Mouse (Mus musculus) CH12.LX (cell line): Measurements from ENCODE around the gene Ttll11. TPM values are rescaled to one million over a fixed set of nuclear protein-coding genes. Genes with fewer than 3 reads are reported as not detected.
A peak's percentile ranks its signal among the peaks of the same experiment; 100 is the strongest.

Experiments
- DNase-seq: peaks from one replicate; pipeline ENCODE4 v3.0.0-alpha.2; 2013; ENCODE audit errors: extremely low read depth
- H3K27ac ChIP-seq: 2 replicates; pipeline ENCODE4 v1.5.1; 2012; ENCODE audit warnings: low read depth, mild to moderate bottlenecking, control low read depth, moderate library complexity; ENCODE audit not compliant: insufficient read depth
- H3K27me3 ChIP-seq: replicated peaks from 2 replicates; pipeline ENCODE3; 2012; ENCODE audit warnings: inconsistent platforms
- H3K36me3 ChIP-seq, 2 experiments: replicated peaks in 1 of 2; 2 replicates each; pipeline versions ENCODE3 to v1.6.1; 2012; ENCODE audit warnings: inconsistent platforms in 1 of 2, low read length in 1 of 2, mild to moderate bottlenecking in 1 of 2, mixed read lengths in 1 of 2, moderate library complexity in 1 of 2; ENCODE audit not compliant: control insufficient read depth in 1 of 2, insufficient read depth in 1 of 2
- H3K4me1 ChIP-seq, 2 experiments: 2 replicates each; pipeline ENCODE4 v1.6.1; 2012; ENCODE audit warnings: inconsistent platforms in 1 of 2, moderate library complexity in 1 of 2; ENCODE audit not compliant: insufficient read depth in 2 of 2, control insufficient read depth in 1 of 2
- H3K4me2 ChIP-seq: 2 replicates; pipeline ENCODE4 v1.6.1; 2012; ENCODE audit warnings: low read depth, mild to moderate bottlenecking, control low read depth; ENCODE audit not compliant: poor library complexity, insufficient read depth, severe bottlenecking
- H3K4me3 ChIP-seq, 3 experiments: fragments of 150-350 bp in 1 of 3; sonication (generic) in 1 of 3; replicated peaks in 1 of 3; 2 replicates each; pipeline versions ENCODE3 to v1.5.1; 2011 to 2012; ENCODE audit warnings: low read depth in 2 of 3, low read length in 2 of 3, mild to moderate bottlenecking in 2 of 3, moderate library complexity in 2 of 3, control low read depth in 1 of 3, improper control_type of control experiment in 1 of 3, inconsistent platforms in 1 of 3, mixed read lengths in 1 of 3; ENCODE audit not compliant: poor library complexity in 1 of 3
- H3K79me2 ChIP-seq: replicated peaks from 2 replicates; pipeline ENCODE4 v1.6.1; 2012; ENCODE audit warnings: mild to moderate bottlenecking, moderate library complexity; ENCODE audit not compliant: control insufficient read depth, poor library complexity, insufficient read depth, severe bottlenecking; ENCODE audit errors: extremely low read depth
- H3K9ac ChIP-seq: 2 replicates; pipeline ENCODE4 v1.6.1; 2012; ENCODE audit warnings: low read depth, mild to moderate bottlenecking, control low read depth, moderate library complexity; ENCODE audit not compliant: insufficient read depth
- H3K9me3 ChIP-seq: replicated peaks from 2 replicates; pipeline ENCODE3; 2012; ENCODE audit warnings: low read length, inconsistent platforms, mixed read lengths
- BHLHE40 ChIP-seq: IDR thresholded peaks from 2 replicates; pipeline ENCODE4 v1.6.1; 2011; ENCODE audit warnings: mild to moderate bottlenecking, low read depth, low read length, improper control_type of control experiment
- CHD1 ChIP-seq: IDR thresholded peaks from 2 replicates; pipeline ENCODE4 v1.6.1; 2012; ENCODE audit warnings: low read depth, low read length, improper control_type of control experiment, inconsistent platforms
- CHD2 ChIP-seq: IDR thresholded peaks from 2 replicates; pipeline ENCODE4 v1.6.1; 2011; ENCODE audit warnings: low read length, improper control_type of control experiment
- CTCF ChIP-seq, 2 experiments: IDR thresholded peaks in 1 of 2; conservative IDR thresholded peaks in 1 of 2; 2 replicates each; pipeline ENCODE4 v1.5.1; 2011 to 2012; ENCODE audit warnings: low read depth in 2 of 2, low read length in 2 of 2, improper control_type of control experiment in 1 of 2, inconsistent platforms in 1 of 2, mild to moderate bottlenecking in 1 of 2, moderate library complexity in 1 of 2
- ELF1 ChIP-seq: IDR thresholded peaks from 2 replicates; pipeline ENCODE4 v1.6.1; 2014; ENCODE audit warnings: low read depth, mild to moderate bottlenecking, inconsistent platforms, low read length, improper control_type of control experiment
- EP300 ChIP-seq: IDR thresholded peaks from 2 replicates; pipeline ENCODE4 v1.6.1; 2011; ENCODE audit warnings: low read length, improper control_type of control experiment
- ETS1 ChIP-seq: conservative IDR thresholded peaks from 2 replicates; pipeline ENCODE4 v1.6.1; 2012; ENCODE audit warnings: low read depth, mild to moderate bottlenecking, inconsistent platforms, low read length, improper control_type of control experiment, moderate library complexity
- GABPA ChIP-seq: IDR thresholded peaks from 2 replicates; pipeline ENCODE4 v1.6.1; 2012; ENCODE audit warnings: low read depth, low read length, improper control_type of control experiment, inconsistent platforms; ENCODE audit not compliant: insufficient replicate concordance
- HCFC1 ChIP-seq: IDR thresholded peaks from 2 replicates; pipeline ENCODE4 v1.6.1; 2012; ENCODE audit warnings: low read depth, mild to moderate bottlenecking, inconsistent platforms, low read length, improper control_type of control experiment
- JUN ChIP-seq: IDR thresholded peaks from 2 replicates; pipeline ENCODE4 v1.6.1; 2011; ENCODE audit warnings: low read depth, mild to moderate bottlenecking, low read length, improper control_type of control experiment, moderate library complexity; ENCODE audit not compliant: insufficient read depth
- JUND ChIP-seq: conservative IDR thresholded peaks from 2 replicates; pipeline ENCODE4 v1.6.1; 2011; ENCODE audit warnings: low read depth, low read length, improper control_type of control experiment
- KAT2A ChIP-seq: IDR thresholded peaks from 2 replicates; pipeline ENCODE4 v1.6.1; 2012; ENCODE audit warnings: low read length, improper control_type of control experiment, inconsistent platforms; ENCODE audit not compliant: insufficient replicate concordance
- MAFK ChIP-seq: IDR thresholded peaks from 2 replicates; pipeline ENCODE4 v1.6.1; 2011; ENCODE audit warnings: low read length, improper control_type of control experiment; ENCODE audit not compliant: insufficient replicate concordance
- MAX ChIP-seq: IDR thresholded peaks from 2 replicates; pipeline ENCODE4 v1.6.1; 2011; ENCODE audit warnings: low read length, improper control_type of control experiment
- MAZ ChIP-seq: IDR thresholded peaks from 2 replicates; pipeline ENCODE4 v1.6.1; 2012; ENCODE audit warnings: low read depth, mild to moderate bottlenecking, inconsistent platforms, low read length, improper control_type of control experiment, moderate library complexity
- MEF2A ChIP-seq: IDR thresholded peaks from 2 replicates; pipeline ENCODE4 v1.6.1; 2014; ENCODE audit warnings: low read depth, mild to moderate bottlenecking, inconsistent platforms, low read length, improper control_type of control experiment, borderline replicate concordance
- MXI1 ChIP-seq: IDR thresholded peaks from 2 replicates; pipeline ENCODE4 v1.6.1; 2011; ENCODE audit warnings: mild to moderate bottlenecking, low read depth, low read length, improper control_type of control experiment
- MYC ChIP-seq: IDR thresholded peaks from 2 replicates; pipeline ENCODE4 v1.6.1; 2011; ENCODE audit warnings: low read depth, mild to moderate bottlenecking, improper control_type of control experiment, low read length
- NELFE ChIP-seq: IDR thresholded peaks from 2 replicates; pipeline ENCODE4 v1.6.1; 2011; ENCODE audit warnings: low read depth, low read length, improper control_type of control experiment
- NRF1 ChIP-seq: IDR thresholded peaks from 2 replicates; pipeline ENCODE4 v1.6.1; 2014; ENCODE audit warnings: low read depth, mild to moderate bottlenecking, inconsistent platforms, low read length, improper control_type of control experiment, moderate library complexity
- POLR2AphosphoS2 ChIP-seq: IDR thresholded peaks from 2 replicates; pipeline ENCODE4 v1.6.1; 2011; ENCODE audit warnings: low read depth, low read length, improper control_type of control experiment
- RAD21 ChIP-seq: IDR thresholded peaks from 2 replicates; pipeline ENCODE4 v1.6.1; 2011; ENCODE audit warnings: low read depth, mild to moderate bottlenecking, low read length, improper control_type of control experiment, moderate library complexity
- RCOR1 ChIP-seq: conservative IDR thresholded peaks from 2 replicates; pipeline ENCODE4 v1.6.1; 2012; ENCODE audit warnings: low read depth, mild to moderate bottlenecking, inconsistent platforms, low read length, improper control_type of control experiment
- SIN3A ChIP-seq: IDR thresholded peaks from 2 replicates; pipeline ENCODE4 v1.6.1; 2012; ENCODE audit warnings: low read length, improper control_type of control experiment, inconsistent platforms
- SMC3 ChIP-seq: IDR thresholded peaks from 2 replicates; pipeline ENCODE4 v1.6.1; 2011; ENCODE audit warnings: low read depth, low read length, improper control_type of control experiment
- TBP ChIP-seq: conservative IDR thresholded peaks from 2 replicates; pipeline ENCODE4 v1.6.1; 2011; ENCODE audit warnings: low read depth, low read length, improper control_type of control experiment
- TCF12 ChIP-seq: IDR thresholded peaks from 2 replicates; pipeline ENCODE4 v1.6.1; 2014; ENCODE audit warnings: low read depth, mild to moderate bottlenecking, inconsistent platforms, low read length, improper control_type of control experiment
- UBTF ChIP-seq: IDR thresholded peaks from 2 replicates; pipeline ENCODE4 v1.6.1; 2012; ENCODE audit warnings: low read depth, mild to moderate bottlenecking, inconsistent platforms, low read length, improper control_type of control experiment, moderate library complexity
- USF1 ChIP-seq: IDR thresholded peaks from 2 replicates; pipeline ENCODE4 v1.6.1; 2014; ENCODE audit warnings: low read depth, mild to moderate bottlenecking, inconsistent platforms, low read length, improper control_type of control experiment
- ZKSCAN1 ChIP-seq: IDR thresholded peaks from 2 replicates; pipeline ENCODE4 v1.6.1; 2012; ENCODE audit warnings: low read depth, inconsistent platforms, low read length, improper control_type of control experiment, borderline replicate concordance
- ZMIZ1 ChIP-seq: IDR thresholded peaks from 2 replicates; pipeline ENCODE4 v1.6.1; 2012; ENCODE audit warnings: low read depth, mild to moderate bottlenecking, inconsistent platforms, low read length, improper control_type of control experiment
- dilution Hi-C: fragments of 300-500 bp; cut with MboI; formaldehyde crosslinking; loops from 2 replicates; pipeline ENCODE4 v1.14.3; 2020; ENCODE audit warnings: low sequenced_read_pairs; ENCODE audit not compliant: extremely low pct_unique_long_range_greater_than_20kb, extremely low pct_ligation_motif_present
- in situ Hi-C: fragments of 300-500 bp; cut with MboI; formaldehyde crosslinking; loops from 3 replicates; pipeline ENCODE4 v1.14.3; 2019; ENCODE audit warnings: low sequenced_read_pairs, low pct_ligation_motif_present, low pct_unique_long_range_greater_than_20kb, mixed read lengths
- polyA plus RNA-seq: library from polyadenylated mRNA; unstranded; fragments of >175 nt; gene quantifications from 2 replicates; pipeline ENCODE4 v1.2.1, GENCODE M21; 2012; ENCODE audit warnings: low read depth; ENCODE audit not compliant: insufficient read length
- total RNA-seq, 2 experiments: library from RNA; depleted of rRNA; stranded (reverse); fragments of 300-350 nt in 1 of 2; fragments of >200 nt in 1 of 2; gene quantifications; 2 replicates each; pipeline ENCODE4 v1.2.3; 2012 to 2014

Gene Ttll11
- total and polyA plus RNA-seq, 3 experiments: 0.04 to 0.31 (median 0.11) TPM

DNA sequence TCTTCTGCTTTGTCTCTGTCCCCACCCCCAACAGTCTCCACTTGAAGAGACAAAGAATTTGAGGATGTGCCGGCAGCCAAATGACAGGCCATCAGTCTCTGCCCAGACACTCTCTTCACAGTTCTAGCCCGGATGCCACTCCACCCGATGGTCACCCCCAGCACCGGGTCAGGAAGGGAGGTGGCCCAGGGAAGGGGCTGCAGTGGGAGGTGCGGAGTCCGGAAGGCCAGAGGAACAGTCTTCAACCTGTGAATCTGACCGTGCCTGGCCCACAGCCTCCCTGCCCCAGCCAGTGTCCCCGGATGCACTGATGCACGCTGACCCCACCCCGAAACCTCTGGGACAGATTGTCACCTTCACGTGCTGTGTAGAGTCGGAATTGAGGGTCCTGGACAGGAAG is 33.3 kb upstream of the Ttll11 start:
- Histone ChIP-seq H3K4me3 (no peak overlapping the region), H3K27me3 (peaks cover 20% of the 10 kb centered on the region), H3K9me3 (peaks cover 3% of the 10 kb centered on the region), H3K4me1 (peaks cover 6% of the 10 kb centered on the region in 2 experiments), H3K4me2 (no peak overlapping the region), H3K27ac (no peak overlapping the region), H3K36me3 (no peaks in the 10 kb centered on the region), H3K79me2 (no peaks in the 10 kb centered on the region), H3K9ac (no peak overlapping the region)
- dilution Hi-C loops (no loop called here), in situ Hi-C loops (loop anchor here (25.0 kb wide), 1 partner anchor 1324 kb away; the partner anchor contains the start of gene Olfr368)
- TF ChIP-seq CHD1: no peak
- TF ChIP-seq NRF1: no peak
- TF ChIP-seq GABPA: no peak
- no peak for TF ChIP-seq RCOR1
- TF ChIP-seq JUND: no peak
- TF ChIP-seq NELFE: no peak
- no peak for TF ChIP-seq USF1
- no peak for TF ChIP-seq TBP
- no peak for TF ChIP-seq MAZ
- no peak for TF ChIP-seq RAD21
- no peak for TF ChIP-seq CTCF (conservative IDR thresholded peaks at IDR 0.05 in 1 of 2, IDR thresholded peaks at IDR 0.05 in 1 of 2; ENCODE audit: low read depth in 2 of 2, low read length in 2 of 2)
- no peak for TF ChIP-seq MAX
- TF ChIP-seq ZKSCAN1: no peak
- no peak for TF ChIP-seq ELF1
- TF ChIP-seq EP300: no peak
- no peak for TF ChIP-seq CHD2
- TF ChIP-seq MYC: no peak
- no peak for TF ChIP-seq KAT2A
- TF ChIP-seq ETS1: no peak
- DNase-seq: no peak

DNA sequence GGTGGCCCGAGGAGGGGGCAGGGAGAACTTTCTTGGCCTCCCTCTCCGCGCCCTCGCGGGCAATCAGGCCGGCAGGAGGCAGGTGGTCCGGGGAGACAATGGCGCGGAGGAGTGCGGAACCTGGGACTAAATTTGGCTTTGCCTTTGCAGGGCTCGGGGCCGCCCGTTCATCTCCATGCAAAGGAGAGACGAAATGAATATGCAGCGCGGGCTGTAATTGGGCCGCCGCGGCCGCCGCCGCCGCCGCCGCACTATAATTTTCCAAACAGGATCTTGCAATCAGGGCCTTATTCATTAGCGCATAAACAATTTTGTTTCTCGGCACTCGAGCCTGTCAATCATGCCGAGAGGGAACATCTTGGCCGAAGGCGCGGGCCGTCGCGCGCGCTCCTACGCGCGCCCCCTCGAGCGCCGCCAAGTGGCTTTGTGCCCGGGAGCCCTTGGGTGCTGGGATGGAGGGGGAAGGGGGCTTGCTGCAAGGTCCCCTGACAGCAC is 31.7 kb upstream of the Ttll11 start:
- Histone ChIP-seq H3K4me2 (peak overlapping the region; percentile 87), H3K79me2 (no peaks in the 10 kb centered on the region), H3K27ac (no peak overlapping the region), H3K4me3 (peak overlapping the region in 2 of 3 experiments; percentile 19 to 55), H3K4me1 (peaks cover 6% of the 10 kb centered on the region in 2 experiments), H3K36me3 (no peaks in the 10 kb centered on the region), H3K9me3 (peaks cover 3% of the 10 kb centered on the region), H3K27me3 (peaks cover 30% of the 10 kb centered on the region), H3K9ac (peak overlapping the region; percentile 16; the same call in 1 of the 2 replicates)
- dilution Hi-C loops (no loop called here), in situ Hi-C loops (loop anchor here (25.0 kb wide), 1 partner anchor 1326 kb away; the partner anchor contains the start of gene Olfr368)
- peak; percentile 5 for DNase-seq
- no peak for TF ChIP-seq GABPA
- no peak for TF ChIP-seq KAT2A
- TF ChIP-seq EP300: no peak
- TF ChIP-seq MXI1: no peak
- TF ChIP-seq JUND: no peak
- TF ChIP-seq TBP: no peak
- TF ChIP-seq MEF2A: peak; percentile 60
- TF ChIP-seq BHLHE40: 0 out of 2 replicates have a peak, but pooled peaks have one; percentile 8
- 0 out of 2 replicates have a peak, but pooled peaks have one; percentile 48 for TF ChIP-seq UBTF
- no peak for TF ChIP-seq ETS1
- no peak for TF ChIP-seq HCFC1
- TF ChIP-seq SMC3: peak; percentile 19
- TF ChIP-seq JUN: no peak
- TF ChIP-seq USF1: no peak
- no peak; the same call in 1 of the 2 replicates for TF ChIP-seq TCF12
- TF ChIP-seq ZMIZ1: no peak
- TF ChIP-seq NELFE: no peak
- TF ChIP-seq ELF1: peak; percentile 41; the same call in 1 of the 2 replicates
- TF ChIP-seq SIN3A: no peak
- no peak for TF ChIP-seq POLR2AphosphoS2
- TF ChIP-seq CTCF (conservative IDR thresholded peaks at IDR 0.05 in 1 of 2, IDR thresholded peaks at IDR 0.05 in 1 of 2; ENCODE audit: low read depth in 2 of 2, low read length in 2 of 2): peak in 1 of 2 experiments; percentile 53; a peak in 2 of 4 replicates
- no peak for TF ChIP-seq MAFK
- peak; percentile 37; the same call in 1 of the 2 replicates for TF ChIP-seq MAX
